Mouse (Mus musculus) testis, adult 2 months (tissue): Measurements from ENCODE around the gene Ifnab.

Source experiments
- CTCF ChIP-seq: fragments of 200-500 bp; IDR thresholded peaks from 2 replicates; pipeline ENCODE4 v1.5.1; 2012; ENCODE audit warnings: low read depth, mild to moderate bottlenecking, inconsistent platforms, low read length, moderate library complexity; ENCODE audit not compliant: control insufficient read depth, insufficient read depth, insufficient replicate concordance
- POLR2A ChIP-seq: fragments of 200-500 bp; IDR thresholded peaks from 2 replicates; pipeline ENCODE4 v1.6.1; 2012; ENCODE audit warnings: low read depth, mild to moderate bottlenecking, inconsistent platforms, low read length, moderate library complexity; ENCODE audit not compliant: control insufficient read depth

- TF ChIP-seq CTCF (no peak), POLR2A (no peak)
Observed at GRCm38 (mm10) chr4:88640704-88641076, 50.5 kb downstream of the Ifnab start.
